Mouse (Mus musculus) stomach, postnatal 0 days (tissue): Measurements from ENCODE around the gene Oas1g. TPM values are rescaled to one million over a fixed set of nuclear protein-coding genes. Genes with fewer than 3 reads are reported as not detected.
"Not testable (repeated sequence)": the region's sequence is repeated elsewhere in the genome, so short reads cannot be mapped to it uniquely, and the experiment has no call there.

Experiments
- ATAC-seq: fragments of 200-750 bp; cut with Nextera tagmentation; 2 replicates; pipeline ENCODE4 v1.8.0; 2017; ENCODE audit not compliant: low FRiP score, low TSS enrichment
- DNase-seq: peaks from one replicate; pipeline ENCODE4 v3.0.0-alpha.2; 2016; ENCODE audit warnings: low spot score
- H3K27ac ChIP-seq: fragments of 300-500 bp; sonication (generic); replicated peaks from 2 replicates; pipeline ENCODE4 v1.5.1; 2014; ENCODE audit warnings: mild to moderate bottlenecking, control low read depth
- H3K27me3 ChIP-seq: fragments of 300-500 bp; sonication (generic); 2 replicates; pipeline ENCODE4 v1.6.1; 2014; ENCODE audit warnings: low read length; ENCODE audit not compliant: control insufficient read depth, insufficient read depth
- H3K36me3 ChIP-seq: fragments of 300-500 bp; sonication (generic); 2 replicates; pipeline ENCODE4 v1.6.1; 2014; ENCODE audit warnings: low read length, mixed read lengths; ENCODE audit not compliant: control insufficient read depth, insufficient read depth
- H3K4me1 ChIP-seq: fragments of 300-500 bp; sonication (generic); replicated peaks from 2 replicates; pipeline ENCODE4 v1.6.1; 2014; ENCODE audit warnings: antibody characterized with exemption; ENCODE audit not compliant: control insufficient read depth, insufficient read depth
- H3K4me2 ChIP-seq: fragments of 300-500 bp; sonication (generic); replicated peaks from 2 replicates; pipeline ENCODE4 v1.6.1; 2014; ENCODE audit warnings: low read depth, mild to moderate bottlenecking, control low read depth, moderate library complexity
- H3K4me3 ChIP-seq: fragments of 300-500 bp; sonication (generic); 2 replicates; pipeline ENCODE4 v1.5.1; 2014; ENCODE audit warnings: low read depth, low read length, control low read depth
- H3K9ac ChIP-seq: fragments of 300-500 bp; sonication (generic); 2 replicates; pipeline ENCODE4 v1.6.1; 2014; ENCODE audit warnings: mild to moderate bottlenecking, low read length, control low read depth, mixed read lengths
- H3K9me3 ChIP-seq: fragments of 300-500 bp; sonication (generic); 2 replicates; pipeline ENCODE4 v1.6.1; 2016; ENCODE audit warnings: low read length; ENCODE audit not compliant: control insufficient read depth
- CTCF ChIP-seq: IDR thresholded peaks from 2 replicates; pipeline ENCODE4 v1.5.1; 2016; ENCODE audit warnings: antibody characterized with exemption, low read depth, mild to moderate bottlenecking, moderate library complexity
- EP300 ChIP-seq: optimal IDR thresholded peaks from 2 replicates; pipeline ENCODE3; 2016; ENCODE audit warnings: antibody characterized with exemption
- WGBS: fragments of 180-500 bp; shearing (Covaris S2); extraction: QIAGEN DNeasy Blood & Tissue Kit; methylation state at CpG from one replicate; pipeline ENCODE4 v1.1.7; 2014; 5-methylcytosine and 5-hydroxymethylcytosine counted together
- polyA plus RNA-seq: library from polyadenylated mRNA; unstranded; fragments of >200 nt; fragmentation: Nextera tagmentation; extraction: Ambion mirVana; gene quantifications from 2 replicates; pipeline ENCODE4 v1.2.1, GENCODE M21; 2015

Gene Oas1g
- polyA plus RNA-seq, 1 experiment from 2014 or later = 5.1 TPM

DNA sequence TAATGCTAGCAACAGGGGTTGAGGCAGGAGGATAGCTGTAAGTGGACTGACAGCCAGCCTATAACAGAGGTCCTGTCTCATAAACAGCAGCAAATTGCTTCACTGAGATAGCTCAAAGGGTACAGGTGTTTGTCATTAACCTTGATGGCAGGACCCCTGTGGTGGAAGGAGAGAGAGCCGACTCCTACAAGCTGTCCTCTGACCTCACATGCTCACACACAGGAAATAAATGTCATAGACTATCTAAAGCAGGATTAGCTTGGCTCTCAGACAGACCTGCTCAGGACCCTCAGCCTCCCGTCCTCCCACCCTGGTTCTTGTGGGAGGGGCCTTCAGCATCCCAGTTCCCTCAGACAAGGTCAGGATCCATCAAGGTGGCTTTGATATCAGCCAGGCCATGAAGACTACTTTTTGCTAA lies 4.8 kb upstream of the Oas1g start:
- no peak for DNase-seq
- Histone ChIP-seq H3K36me3 (no peaks in the 10 kb centered on the region), H3K27ac (no peak overlapping the region), H3K9me3 (no peaks in the 10 kb centered on the region), H3K27me3 (no peaks in the 10 kb centered on the region), H3K9ac (no peak overlapping the region), H3K4me1 (no peaks in the 10 kb centered on the region), H3K4me3 (no peak overlapping the region), H3K4me2 (no peak overlapping the region)
- 30% methylated on average over 2 of the region's 2 CpGs for WGBS
- ATAC-seq = no peak
- no peak for TF ChIP-seq CTCF
- no peak for TF ChIP-seq EP300

DNA sequence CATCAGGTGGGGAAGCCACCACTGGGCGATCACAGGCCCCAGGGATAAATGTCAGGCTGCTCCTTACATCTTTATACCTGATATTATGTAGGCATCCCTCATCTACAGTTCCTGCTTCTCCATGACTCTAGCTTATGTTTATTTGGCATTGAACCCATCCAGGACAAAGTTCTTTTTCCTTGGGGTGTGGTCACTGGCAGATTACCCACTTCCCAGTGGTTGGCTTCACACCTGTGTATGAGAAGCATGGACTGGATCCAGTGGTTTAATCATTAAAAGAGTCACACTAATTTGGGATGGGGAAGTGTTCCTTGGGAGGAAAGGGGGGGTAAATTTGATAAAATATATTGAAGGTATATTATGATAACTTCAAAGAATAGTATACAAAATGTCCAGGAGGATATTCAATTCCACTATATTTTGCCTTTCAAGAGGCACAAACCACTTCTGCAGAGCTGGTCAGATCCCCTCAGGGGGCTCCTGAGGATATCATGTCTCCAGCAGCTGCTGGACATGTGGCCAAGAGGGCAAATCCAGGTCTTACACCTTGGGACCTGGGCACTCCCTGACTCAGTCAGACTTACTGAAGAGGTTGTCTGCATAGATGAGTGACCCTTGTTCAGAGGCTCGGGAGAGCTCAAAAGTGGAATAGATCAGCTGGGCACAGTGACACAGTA lies 4.3 kb upstream of the Oas1g start:
- not testable (repeated sequence) for H3K36me3 ChIP-seq, H3K4me2 ChIP-seq, H3K4me1 ChIP-seq, ATAC-seq, H3K27ac ChIP-seq, H3K9me3 ChIP-seq, H3K4me3 ChIP-seq, H3K27me3 ChIP-seq, H3K9ac ChIP-seq
- WGBS = 70% methylated on average over 2 of the region's 2 CpGs
- DNase-seq = peak; percentile 6

DNA sequence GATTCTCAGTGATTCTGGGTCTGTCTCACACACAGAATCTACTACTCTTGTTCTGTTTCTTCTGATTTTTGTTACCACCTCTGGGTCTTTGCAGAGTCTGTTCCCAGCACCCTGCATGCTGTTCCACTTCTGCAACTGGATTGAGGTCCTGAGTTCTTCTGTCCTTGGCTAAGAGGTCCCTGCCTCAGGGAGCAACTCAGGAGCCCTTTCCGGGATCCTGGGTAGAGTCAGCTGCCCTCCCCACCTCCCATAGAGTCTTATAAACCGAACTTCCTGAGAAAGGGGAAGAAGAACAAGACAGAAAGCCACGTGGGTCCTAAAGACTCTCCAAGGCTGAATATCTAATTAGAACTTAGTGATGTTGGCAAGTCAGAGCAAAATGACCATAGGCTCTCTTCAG lies 3.6 kb upstream of the Oas1g start:
- ATAC-seq (no peak), DNase-seq (no peak)
- H3K27ac ChIP-seq = no peak overlapping the region
- H3K9me3 ChIP-seq = no peaks in the 10 kb centered on the region
- H3K36me3 ChIP-seq = no peaks in the 10 kb centered on the region
- TF ChIP-seq CTCF (no peak), EP300 (no peak)
- no peak overlapping the region for H3K4me2 ChIP-seq
- WGBS = 47% methylated on average over 3 of the region's 3 CpGs
- no peaks in the 10 kb centered on the region for H3K27me3 ChIP-seq
- H3K9ac ChIP-seq = no peak overlapping the region
- H3K4me1 ChIP-seq = no peaks in the 10 kb centered on the region
- H3K4me3 ChIP-seq = no peak overlapping the region

DNA sequence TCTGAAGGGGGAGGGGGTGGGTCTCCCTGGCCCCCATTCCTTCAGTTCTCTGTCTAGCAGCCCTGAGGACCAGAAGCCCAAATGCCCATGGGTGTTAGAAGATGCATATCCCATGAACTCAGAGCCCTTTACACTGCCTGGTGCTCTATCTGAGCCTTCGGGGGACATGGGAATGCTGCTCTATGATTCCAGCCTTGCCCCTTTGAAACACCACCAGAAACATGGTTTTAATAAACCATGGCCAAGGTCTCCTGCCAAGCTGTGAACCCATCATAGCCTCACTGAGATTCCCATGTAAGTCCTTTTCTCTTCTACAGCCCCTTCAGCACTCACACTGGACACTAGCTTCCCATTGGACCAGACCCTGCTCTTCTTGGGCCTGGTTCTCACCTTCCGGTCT lies 2.6 kb upstream of the Oas1g start:
- no peaks in the 10 kb centered on the region for H3K9me3 ChIP-seq
- no peak overlapping the region for H3K27ac ChIP-seq
- ATAC-seq (no peak), DNase-seq (peak; percentile 2)
- no peak overlapping the region for H3K4me2 ChIP-seq
- no peaks in the 10 kb centered on the region for H3K36me3 ChIP-seq
- H3K9ac ChIP-seq = no peak overlapping the region
- no peak overlapping the region for H3K4me3 ChIP-seq
- 74% methylated on average over 2 of the region's 2 CpGs for WGBS
- H3K27me3 ChIP-seq = no peaks in the 10 kb centered on the region
- TF ChIP-seq EP300 = no peak
- no peak for TF ChIP-seq CTCF
- H3K4me1 ChIP-seq = no peaks in the 10 kb centered on the region

DNA sequence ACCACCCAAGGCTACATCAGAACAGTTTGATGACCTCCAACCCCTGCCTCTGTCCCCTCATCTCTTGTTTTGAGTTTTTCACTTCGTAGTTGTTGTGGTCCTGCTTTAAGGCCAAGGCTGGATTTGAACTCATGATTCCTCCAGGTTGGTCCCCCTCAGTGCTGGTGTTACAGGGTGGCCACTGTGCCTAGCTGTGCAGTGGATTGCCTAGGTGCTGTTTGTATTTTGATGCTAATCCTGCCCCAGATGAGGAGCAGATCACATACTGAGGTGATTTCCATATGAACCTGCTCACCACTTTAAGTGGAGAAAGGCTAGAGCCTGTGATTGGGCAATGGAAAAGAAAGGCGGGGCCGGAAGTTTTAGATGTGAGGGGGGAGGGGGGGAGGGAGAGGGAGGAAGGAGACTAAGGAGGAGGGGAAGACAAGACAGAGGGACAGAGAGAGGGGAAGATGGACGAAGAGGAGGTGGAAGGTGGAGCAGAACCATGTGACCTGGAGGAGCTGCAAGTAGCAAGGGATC lies 942 bp upstream of the Oas1g start:
- not testable (repeated sequence) for H3K9me3 ChIP-seq, H3K36me3 ChIP-seq, H3K27ac ChIP-seq, H3K4me3 ChIP-seq, ATAC-seq, H3K4me2 ChIP-seq, H3K27me3 ChIP-seq, H3K4me1 ChIP-seq, DNase-seq, H3K9ac ChIP-seq
- 37% methylated on average over 4 of the region's 4 CpGs for WGBS

DNA sequence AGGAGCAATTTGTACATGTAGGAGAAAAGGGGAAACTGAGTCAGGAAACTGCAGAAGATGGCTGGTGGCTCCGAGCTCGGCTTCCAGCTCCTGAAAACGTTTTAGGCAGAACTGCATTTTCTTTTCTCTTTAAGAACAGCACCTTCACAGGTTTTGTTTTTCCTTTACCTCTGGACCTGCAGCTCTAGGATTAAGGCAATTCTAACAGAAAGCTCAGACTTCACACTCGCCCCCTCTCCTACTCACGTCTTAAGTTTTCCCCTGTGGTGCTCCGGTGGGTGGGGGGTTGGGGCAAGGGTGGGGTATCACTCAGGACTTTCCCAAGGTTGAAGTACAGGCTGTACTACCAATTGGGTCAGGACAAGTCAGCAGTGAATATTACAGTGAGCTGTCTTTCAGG lies 418 bp upstream of the Oas1g start:
- Histone ChIP-seq H3K27ac (no peak overlapping the region), H3K4me2 (no peak overlapping the region), H3K36me3 (no peaks in the 10 kb centered on the region), H3K27me3 (no peaks in the 10 kb centered on the region), H3K9me3 (no peaks in the 10 kb centered on the region), H3K4me1 (no peaks in the 10 kb centered on the region), H3K4me3 (no peak overlapping the region), H3K9ac (no peak overlapping the region)
- DNase-seq (no peak), ATAC-seq (no peak)
- WGBS = 41% methylated on average over 6 of the region's 6 CpGs
- no peak for TF ChIP-seq CTCF
- no peak for TF ChIP-seq EP300

DNA sequence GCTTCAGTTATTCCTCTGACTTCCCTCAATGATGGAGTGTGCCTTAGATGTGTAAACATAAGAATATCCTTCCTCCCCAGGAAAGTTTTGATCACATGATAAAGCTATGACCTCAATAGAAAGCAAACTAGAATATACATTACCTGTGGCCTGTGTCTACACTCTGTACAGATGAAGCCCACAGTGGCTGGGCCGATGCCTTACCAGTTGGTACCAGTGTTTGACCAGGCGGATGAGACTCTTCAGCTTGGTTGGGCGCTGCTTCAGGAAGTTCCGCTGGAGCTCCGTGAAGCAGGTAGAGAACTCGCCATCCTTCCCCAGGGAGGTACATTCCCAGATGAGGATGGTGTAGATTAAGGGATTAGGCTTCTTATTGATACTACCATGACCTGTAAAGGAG lies 5.7 kb downstream of the Oas1g start:
- not testable (repeated sequence) for DNase-seq, H3K9me3 ChIP-seq, ATAC-seq, H3K4me2 ChIP-seq, H3K36me3 ChIP-seq, H3K4me1 ChIP-seq, H3K4me3 ChIP-seq, H3K9ac ChIP-seq, H3K27ac ChIP-seq, H3K27me3 ChIP-seq
- WGBS = 91% methylated on average over 6 of the region's 6 CpGs

DNA sequence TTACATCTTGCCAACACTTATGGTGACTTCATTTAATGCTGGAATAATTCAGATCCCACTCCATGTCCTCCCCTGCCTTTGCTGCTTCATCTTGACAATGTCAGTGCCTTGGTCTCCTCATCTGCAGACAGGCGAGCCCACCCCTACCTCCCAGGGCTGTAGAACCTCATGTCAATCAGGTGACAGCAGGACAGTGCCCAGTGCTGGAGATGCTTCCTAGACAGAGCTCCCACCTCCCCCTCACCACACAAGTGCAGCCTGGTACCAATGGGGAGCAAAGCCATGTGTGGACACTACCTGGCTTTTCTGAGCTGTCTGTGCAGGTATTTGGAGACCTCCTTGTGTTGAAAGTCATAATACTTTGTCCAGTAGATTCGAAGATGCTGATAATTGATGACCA lies 8.6 kb downstream of the Oas1g start:
- H3K4me3 ChIP-seq, H3K36me3 ChIP-seq, H3K9me3 ChIP-seq, H3K27me3 ChIP-seq, H3K4me2 ChIP-seq, H3K4me1 ChIP-seq, H3K9ac ChIP-seq, ATAC-seq, H3K27ac ChIP-seq, DNase-seq: not testable (repeated sequence)
- 74% methylated on average over 2 of the region's 2 CpGs for WGBS

DNA sequence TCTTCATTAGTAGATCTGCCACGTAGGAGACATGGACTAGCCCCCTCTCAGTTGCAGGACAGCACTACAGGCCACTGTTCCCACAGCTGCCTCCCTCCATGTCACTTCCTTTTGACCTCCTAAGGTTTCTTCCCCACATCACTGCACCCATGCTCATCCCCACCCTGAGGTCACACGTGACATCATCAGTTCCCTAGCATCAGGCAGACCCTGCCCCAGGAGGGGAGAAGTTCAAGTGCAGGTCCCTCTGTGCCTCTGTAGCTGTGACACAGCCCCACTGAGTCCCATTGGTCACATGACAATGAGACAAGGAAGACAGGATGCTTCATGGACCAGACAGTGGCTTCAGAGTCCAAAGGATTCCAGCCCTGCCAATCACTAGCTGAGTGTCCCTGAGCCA lies 10.0 kb downstream of the Oas1g start:
- not testable (repeated sequence) for ATAC-seq
- WGBS = 80% methylated on average over 2 of the region's 2 CpGs

More for the DNA sequence above, 10.0 kb downstream of the Oas1g start:
- not testable (repeated sequence) for H3K27ac ChIP-seq, H3K4me2 ChIP-seq, DNase-seq, H3K4me1 ChIP-seq, H3K4me3 ChIP-seq, H3K9ac ChIP-seq, H3K36me3 ChIP-seq, H3K27me3 ChIP-seq, H3K9me3 ChIP-seq
